Mouse (Mus musculus) spleen, postnatal 36 days (tissue): ENCODE results near the gene Arhgap8.

Source experiments
- DNase-seq, 2 experiments: peaks; one replicate each; pipeline ENCODE4 v3.0.0; 2022; ENCODE audit warnings: low spot score in 2 of 2, mixed read lengths in 1 of 2

Gene Arhgap8

DNA sequence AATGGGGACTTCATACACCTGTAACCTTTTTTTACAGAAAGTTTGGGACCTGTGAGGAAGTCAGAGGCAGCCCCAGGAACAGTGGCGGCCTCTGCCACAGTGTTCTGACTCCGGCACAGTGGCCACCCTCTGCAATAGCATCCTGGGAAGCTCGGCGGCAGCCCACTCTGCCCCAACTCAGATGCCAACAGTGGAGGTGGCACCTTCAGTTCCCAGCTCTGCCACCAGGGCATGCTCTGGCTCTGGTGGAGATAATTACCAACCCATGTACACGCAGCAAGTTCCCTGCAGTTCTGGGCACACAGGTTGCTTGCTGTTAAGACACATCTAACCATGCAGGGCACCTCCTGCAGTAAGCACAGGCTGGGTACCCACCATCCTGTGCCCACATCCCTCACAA is 80.3 kb downstream of the Arhgap8 start:
- DNase-seq = no peak

DNA sequence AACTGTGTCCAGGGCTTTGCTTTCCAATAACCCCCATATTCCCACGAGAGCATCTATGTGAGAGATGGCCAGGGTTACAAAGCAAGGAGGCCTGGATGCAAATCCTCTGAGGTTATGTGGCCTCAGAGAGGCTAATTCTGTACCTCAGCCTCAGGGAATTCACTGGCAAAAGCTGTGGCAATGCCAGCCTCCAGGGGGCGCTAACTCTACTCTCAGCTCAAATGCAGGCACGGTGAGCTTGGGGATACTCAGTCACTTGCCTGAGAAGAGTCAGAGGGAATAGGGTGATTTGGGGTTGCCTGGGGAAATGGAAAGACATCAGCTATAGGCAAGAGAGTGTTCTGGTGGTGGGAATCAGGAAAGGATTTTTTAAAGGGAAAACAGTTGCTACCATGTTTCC is 83.8 kb downstream of the Arhgap8 start:
- DNase-seq = peak in 1 of 2 experiments; percentile 5

DNA sequence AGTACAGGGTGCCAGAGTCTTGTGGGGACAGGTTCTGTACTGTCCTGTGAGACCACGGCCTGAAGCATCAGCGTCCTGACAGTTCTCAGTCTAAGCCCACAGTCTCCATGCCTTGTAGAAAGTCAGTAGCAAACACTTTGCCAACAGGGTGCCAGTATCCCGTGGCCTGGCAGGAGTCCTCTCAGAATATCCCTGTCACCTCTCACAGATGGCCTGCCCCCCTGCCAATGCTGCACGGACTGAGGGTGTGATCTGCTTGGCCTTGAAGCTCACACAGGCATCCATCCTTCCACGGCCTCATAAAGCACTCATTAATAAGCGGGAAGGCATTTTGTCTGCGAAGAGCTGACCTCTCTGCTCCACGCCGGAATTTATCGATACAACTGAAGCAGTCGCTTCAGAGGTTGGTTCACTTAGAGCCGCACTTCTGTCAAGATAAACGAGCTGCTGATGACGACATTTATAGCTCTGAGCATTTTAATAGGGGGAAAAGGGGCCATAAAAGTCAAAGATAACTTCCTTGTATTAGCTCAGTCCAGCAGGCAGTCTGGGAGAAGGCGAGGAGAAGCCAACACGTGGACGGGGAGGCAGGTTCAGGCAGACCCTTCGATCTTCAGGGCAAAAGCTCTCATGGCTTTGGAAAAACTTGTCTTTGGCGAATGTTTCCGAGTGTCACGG is 89.6 kb downstream of the Arhgap8 start:
- DNase-seq = no peak

DNA sequence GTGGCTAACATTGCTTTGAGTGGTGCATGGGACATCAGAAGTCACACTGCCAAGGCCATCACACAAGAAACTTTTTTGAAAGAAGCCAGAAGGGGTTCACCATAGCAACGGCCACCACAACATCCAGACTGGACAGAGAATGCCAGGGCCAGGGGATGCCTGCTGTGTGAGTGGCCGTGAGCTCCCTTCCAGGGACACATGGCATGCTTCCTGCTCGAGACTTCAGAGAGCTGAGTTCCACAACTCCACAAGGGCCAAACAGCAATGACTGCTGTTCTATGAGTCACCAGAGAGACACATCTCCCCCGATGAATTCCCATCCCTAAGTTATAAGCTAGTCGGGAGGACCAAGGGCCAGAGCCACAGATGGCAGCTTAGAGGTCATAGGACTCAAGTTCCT is 91.3 kb downstream of the Arhgap8 start:
- no peak for DNase-seq

DNA sequence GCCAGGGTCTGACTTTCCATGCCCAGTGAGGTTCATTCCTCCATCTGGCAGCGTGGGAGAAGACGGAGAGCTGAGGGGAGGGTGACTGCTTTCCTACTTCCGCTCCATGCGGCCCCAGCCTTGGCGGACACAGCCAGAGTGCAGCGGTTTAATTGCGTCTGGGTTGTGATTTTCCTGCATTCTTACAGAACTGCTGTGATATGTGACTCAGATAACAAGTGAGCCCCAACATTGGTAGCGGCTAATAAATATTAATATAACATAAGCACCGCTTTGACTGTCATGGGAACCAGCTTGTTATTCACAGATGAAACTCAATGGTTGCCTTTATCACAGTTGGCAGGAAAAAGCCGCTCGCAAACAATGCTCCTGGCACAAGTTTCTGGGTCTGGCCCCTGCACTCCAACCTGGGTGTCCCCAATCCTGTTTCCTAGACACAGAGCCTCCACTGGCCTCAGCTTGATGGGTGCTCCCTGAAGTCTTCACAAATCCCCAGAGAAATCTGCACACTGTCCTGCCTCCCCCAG is 93.0 kb downstream of the Arhgap8 start:
- no peak for DNase-seq

DNA sequence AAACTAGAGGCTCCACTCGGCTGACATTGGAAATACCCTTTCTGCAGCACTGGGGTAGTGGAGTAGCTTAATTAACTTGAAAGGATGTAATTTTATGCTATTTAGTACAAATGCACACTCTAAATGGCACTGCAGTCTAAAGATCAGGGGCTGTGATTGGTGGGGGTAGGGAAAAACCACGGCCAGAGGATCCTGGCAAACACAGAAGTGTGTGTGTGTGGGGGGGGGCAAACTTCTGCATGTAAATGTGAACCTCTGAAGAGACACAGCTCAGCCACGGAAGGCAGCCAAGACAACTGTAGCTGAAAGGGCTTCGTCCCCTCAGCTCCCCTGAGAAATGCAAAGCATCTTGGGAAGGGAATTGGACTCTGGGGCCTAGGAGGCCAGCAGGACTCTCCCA is 95.3 kb downstream of the Arhgap8 start:
- no peak for DNase-seq

DNA sequence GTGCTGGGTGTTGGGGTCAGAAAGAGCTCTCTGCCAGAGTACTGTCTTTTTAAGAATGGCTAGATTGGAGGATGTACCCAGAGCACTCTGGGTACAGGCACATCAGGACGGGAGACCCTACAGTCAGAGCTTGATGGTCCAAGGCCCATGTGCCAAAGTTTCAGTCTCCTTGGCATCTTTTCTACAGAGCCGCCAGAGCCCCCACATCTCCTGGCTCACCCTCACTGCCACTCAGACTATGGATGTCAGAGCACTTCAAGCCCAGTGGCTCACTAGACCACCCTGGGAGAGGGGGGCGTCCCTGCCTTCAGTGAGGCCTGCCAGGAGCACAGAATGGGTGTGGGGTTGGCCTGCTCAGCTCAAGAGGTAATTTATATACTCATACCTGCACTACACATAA is 97.7 kb downstream of the Arhgap8 start:
- DNase-seq = no peak

DNA sequence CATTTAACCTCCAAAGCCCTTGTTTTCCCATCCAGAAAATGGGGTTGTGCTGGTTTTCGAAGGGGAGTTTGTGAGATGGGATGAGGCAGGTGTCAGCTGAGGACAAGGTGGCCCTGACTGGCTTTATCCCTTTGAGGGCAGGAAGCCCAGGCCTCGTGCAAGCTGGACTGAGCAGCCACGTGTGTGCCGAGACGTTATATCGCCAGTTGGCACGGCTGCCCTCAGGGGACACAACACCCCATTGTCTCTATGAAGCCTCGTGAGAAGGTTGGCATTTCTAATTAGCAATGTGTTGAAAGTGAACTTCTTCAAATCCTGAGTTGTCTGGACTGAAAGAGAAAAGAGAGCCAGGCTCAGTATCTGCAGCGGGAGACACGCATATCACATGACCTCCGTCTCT is 98.4 kb downstream of the Arhgap8 start:
- no peak for DNase-seq

DNA sequence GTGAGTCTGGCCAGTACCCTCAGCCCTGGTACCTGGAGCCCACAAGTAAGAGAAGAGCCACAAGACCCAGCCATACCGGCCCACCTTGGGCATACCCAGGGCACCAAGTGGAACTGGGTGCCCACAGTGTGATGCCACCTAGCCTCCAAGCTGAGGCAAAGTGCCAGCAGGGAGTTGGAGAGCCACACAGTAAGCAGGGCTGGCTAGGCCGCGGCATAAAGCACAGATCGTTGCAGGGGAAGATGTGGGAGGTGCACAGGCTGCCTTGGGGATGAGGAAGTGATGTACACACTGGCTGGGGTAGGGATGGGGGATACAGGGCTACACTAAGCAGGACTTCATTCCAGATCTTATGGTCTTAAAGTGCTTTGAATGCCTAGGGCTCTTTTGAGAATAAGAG is 101.0 kb downstream of the Arhgap8 start:
- DNase-seq = no peak
